Mouse (Mus musculus): ENCODE measurements around the gene Sdc1.

DNA sequence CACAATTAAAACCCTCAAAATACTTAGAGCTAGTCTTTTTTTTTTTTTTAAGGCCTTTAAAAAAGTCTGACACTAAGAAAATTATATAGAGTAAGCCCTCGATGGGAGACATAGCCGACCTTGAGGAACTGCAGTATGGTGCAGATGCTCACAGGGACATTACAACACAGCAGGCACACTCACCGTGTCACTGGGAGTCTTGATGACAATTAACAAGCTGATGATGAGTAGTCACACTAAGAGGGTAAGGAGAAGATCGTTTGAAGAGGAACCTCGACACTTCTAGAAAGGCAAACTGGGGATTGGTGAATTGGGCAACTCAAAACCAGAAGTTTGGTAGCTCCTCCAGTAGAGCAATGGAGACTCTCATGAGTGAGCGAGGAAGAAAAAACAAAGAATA lies 60.6 kb downstream of the Sdc1 start:
- TF ChIP-seq CTCF (IDR thresholded peaks at IDR 0.05; ENCODE audit: low read depth) = no peak
- no peak for TF ChIP-seq EP300 (optimal IDR thresholded peaks at IDR 0.05)

Measured in stomach, postnatal 0 days (tissue).